Mouse (Mus musculus) bone marrow, adult 2 months (tissue): ENCODE measurements around the gene Arap1. TPM values are rescaled to one million over a fixed set of nuclear protein-coding genes. Genes with fewer than 3 reads are reported as not detected.

Experiments
- H3K27ac ChIP-seq: fragments of 200-500 bp; 2 replicates; pipeline ENCODE4 v1.5.1; 2012; ENCODE audit warnings: low read depth, mild to moderate bottlenecking, control low read depth, inconsistent platforms, low read length; ENCODE audit not compliant: control insufficient read depth, poor library complexity, insufficient read depth
- H3K4me1 ChIP-seq: fragments of 200-500 bp; 2 replicates; pipeline ENCODE4 v1.6.1; 2011; ENCODE audit warnings: low read length; ENCODE audit not compliant: control insufficient read depth, insufficient read depth
- H3K4me3 ChIP-seq: fragments of 200-500 bp; replicated peaks from 2 replicates; pipeline ENCODE3; 2011; ENCODE audit warnings: mild to moderate bottlenecking, low read depth, low read length, control low read depth; ENCODE audit not compliant: control insufficient read depth
- CTCF ChIP-seq: fragments of 200-500 bp; IDR thresholded peaks from 2 replicates; pipeline ENCODE4 v1.5.1; 2011; ENCODE audit warnings: low read length, control low read depth; ENCODE audit not compliant: control insufficient read depth, insufficient read depth
- POLR2A ChIP-seq: fragments of 200-500 bp; IDR thresholded peaks from 2 replicates; pipeline ENCODE4 v1.6.1; 2011; ENCODE audit warnings: low read depth, mild to moderate bottlenecking, control low read depth, low read length, borderline replicate concordance; ENCODE audit not compliant: control insufficient read depth
- WGBS: fragments of 180-500 bp; shearing (Covaris S2); methylation state at CpG from one replicate; pipeline ENCODE4 v1.1.7; 2018; 5-methylcytosine and 5-hydroxymethylcytosine counted together
- polyA plus RNA-seq: library from polyadenylated mRNA; stranded (reverse); fragments of >200 nt; gene quantifications from 2 replicates; pipeline ENCODE4 v1.2.4, GENCODE M21; 2011; ENCODE audit warnings: low replicate concordance; ENCODE audit not compliant: missing spikeins, insufficient read depth, insufficient read length

The Arap1 gene
- polyA plus RNA-seq, 1 experiment, result 162 TPM

- peaks cover 5% of the 10 kb centered on the region for H3K4me1 ChIP-seq
- whole genome bisulfite sequencing, result 90% methylated on average over 3 of the region's 3 CpGs
- H3K27ac ChIP-seq, result no peak overlapping the region
- no peak overlapping the region for H3K4me3 ChIP-seq
- no peak for TF ChIP-seq POLR2A
- no peak for TF ChIP-seq CTCF
Observed at GRCm38 (mm10) chr7:101313033-101313432, 34.8 kb upstream of the Arap1 start.

GRCm38 (mm10) chr7:101314396-101314795 lies 33.5 kb upstream of the Arap1 start:
- 77% methylated on average over 5 of the region's 5 CpGs for WGBS
- Histone ChIP-seq H3K4me1 (peaks cover 5% of the 10 kb centered on the region), H3K4me3 (no peak overlapping the region), H3K27ac (no peak overlapping the region)
- TF ChIP-seq CTCF, result no peak
- TF ChIP-seq POLR2A, result no peak

- H3K27ac ChIP-seq, result no peak overlapping the region; the same call in 1 of the 2 replicates
- H3K4me1 ChIP-seq, result peaks cover 4% of the 10 kb centered on the region
- TF ChIP-seq CTCF, result no peak
- TF ChIP-seq POLR2A, result no peak
- H3K4me3 ChIP-seq, result no peak overlapping the region
Observed at GRCm38 (mm10) chr7:101315699-101316098, 32.2 kb upstream of the Arap1 start.

- no peak overlapping the region for H3K4me3 ChIP-seq
- peaks cover 4% of the 10 kb centered on the region for H3K4me1 ChIP-seq
- TF ChIP-seq CTCF, result no peak
- WGBS, result 18% methylated on average over 6 of the region's 6 CpGs
- peak overlapping the region; percentile 27 for H3K27ac ChIP-seq
Observed at GRCm38 (mm10) chr7:101316591-101317001, 31.3 kb upstream of the Arap1 start.

GRCm38 (mm10) chr7:101317014-101317413 lies 30.9 kb upstream of the Arap1 start, which contains the start of gene Stard10:
Gene Stard10 (plus strand): TSS chr7:101317086.
- Histone ChIP-seq H3K27ac (peak within 1 kb of the TSS; percentile 27), H3K4me1 (peaks cover 2% of the 10 kb centered on the region), H3K4me3 (no peak within 1 kb of the TSS)
- 58% methylated on average over 3 of the region's 3 CpGs for WGBS
- TF ChIP-seq POLR2A, result no peak
- TF ChIP-seq CTCF, result no peak

- peaks cover 2% of the 10 kb centered on the region for H3K4me1 ChIP-seq
- H3K27ac ChIP-seq, result peak overlapping the region; percentile 30
- no peak overlapping the region for H3K4me3 ChIP-seq
- WGBS, result 63% methylated on average over 4 of the region's 4 CpGs
- TF ChIP-seq CTCF (no peak), POLR2A (no peak)
Observed at GRCm38 (mm10) chr7:101318848-101319247, 29.0 kb upstream of the Arap1 start.

GRCm38 (mm10) chr7:101319796-101320195 lies 28.1 kb upstream of the Arap1 start:
- TF ChIP-seq POLR2A (no peak), CTCF (no peak)
- no peak overlapping the region for H3K27ac ChIP-seq
- WGBS, result 50% methylated on average over 1 of the region's 1 CpGs
- no peak overlapping the region for H3K4me3 ChIP-seq
- H3K4me1 ChIP-seq, result peaks cover 2% of the 10 kb centered on the region

- peak overlapping the region; percentile 25 for H3K4me3 ChIP-seq
- H3K4me1 ChIP-seq, result peaks cover 2% of the 10 kb centered on the region
- WGBS, result 9% methylated on average over 21 of the region's 37 CpGs
- TF ChIP-seq POLR2A (no peak), CTCF (no peak)
- H3K27ac ChIP-seq, result 0 out of 2 replicates have a peak overlapping the region, but pooled peaks have one; percentile 0
Observed at GRCm38 (mm10) chr7:101320399-101321217, 27.3 kb upstream of the Arap1 start.

GRCm38 (mm10) chr7:101321218-101321827 lies 26.5 kb upstream of the Arap1 start:
- Histone ChIP-seq H3K4me3 (peak overlapping the region; percentile 69), H3K27ac (peak overlapping the region; percentile 54; the same call in 1 of the 2 replicates)
- WGBS, result 1% methylated on average over 59 of the region's 61 CpGs

More at GRCm38 (mm10) chr7:101321218-101321827, 26.5 kb upstream of the Arap1 start:
- no peaks in the 10 kb centered on the region; the same call in 1 of the 2 replicates for H3K4me1 ChIP-seq
- TF ChIP-seq POLR2A (no peak; the same call in 1 of the 2 replicates), CTCF (no peak)
